Comparison of ENCODE assay signal across 13 mouse cellular contexts in the genomic region with DNA sequence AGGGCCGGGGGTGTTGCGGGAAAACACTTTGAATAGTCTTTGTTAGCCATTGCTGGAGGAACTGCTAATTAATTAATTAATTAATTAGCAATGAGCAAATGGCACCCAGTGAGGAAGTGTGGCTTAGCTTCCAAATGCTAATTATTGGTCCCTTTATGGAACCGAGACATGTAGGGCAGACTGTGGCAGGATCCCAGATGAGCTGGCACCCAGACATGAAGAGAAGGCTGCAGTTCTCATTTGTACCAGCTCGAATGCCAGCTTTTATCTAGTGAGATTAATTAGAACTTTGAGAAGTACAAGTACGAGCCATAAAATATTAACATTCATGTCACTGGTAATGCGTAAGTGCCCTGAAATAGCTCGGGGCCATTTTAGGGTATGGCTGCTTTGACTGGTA. TPM values are rescaled to one million over a fixed set of nuclear protein-coding genes. Genes with fewer than 3 reads are reported as not detected.
A peak's percentile ranks its signal among the peaks of the same experiment; 100 is the strongest.
DNase-seq lines count a peak whose midpoint lies in the region; ATAC-seq and TF ChIP-seq lines count a peak whose summit lies in the region.
"Had no signal": no experiment of that assay in that cellular context is flagged by ENCODE, and none has a peak within 500 bp of the region (broad histone marks: within the 10 kb centered on the region; RNA-seq: fewer than 3 reads in every experiment).

No protein-coding gene starts in this region.

- peak; percentile 83 for DNase-seq in Muller cell, postnatal 12 days (ENCODE audit: inconsistent ontology term)
- peak; percentile 43 for DNase-seq in brain, adult 2 months (ENCODE audit: low read depth, low spot score)
- peak; percentile 10 to 31 for DNase-seq in frontal cortex, postnatal 14 days (ENCODE audit: low spot score in 2 of 2)
- peak; percentile 46 to 49 for DNase-seq in left cerebral cortex, postnatal 14 days (ENCODE audit: low spot score in 2 of 2)
- no peak for DNase-seq in limb, embryonic 10.5 days (ENCODE audit: low spot score)
- no peak for DNase-seq in thymus, postnatal 4 days
- DNase-seq: kidney, postnatal 10 days; lung, embryonic 14.5 days had no signal

- peaks cover 4% of the 10 kb centered on the region; the same call in 1 of the 2 replicates for H3K27me3 ChIP-seq in limb, embryonic 10.5 days (ENCODE audit: low read depth, poor library complexity, severe bottlenecking)
- H3K27me3 ChIP-seq in intestine, postnatal 0 days (replicated peaks; ENCODE audit: control insufficient read depth, insufficient read depth, low read length) = no peaks in the 10 kb centered on the region
- H3K27me3 ChIP-seq: embryonic facial prominence, embryonic 13.5 days; heart, embryonic 12.5 days; limb, embryonic 13.5 days; neural tube, embryonic 13.5 days had no signal

- no peak for TF ChIP-seq CTCF in intestine, postnatal 0 days (IDR thresholded peaks at IDR 0.05; ENCODE audit: low read depth)

- H3K9me3 ChIP-seq in limb, embryonic 10.5 days (replicated peaks) = no peaks in the 10 kb centered on the region
- H3K9me3 ChIP-seq in intestine, postnatal 0 days (ENCODE audit: control insufficient read depth) = no peaks in the 10 kb centered on the region
- H3K9me3 ChIP-seq: embryonic facial prominence, embryonic 13.5 days; heart, embryonic 12.5 days; limb, embryonic 13.5 days; neural tube, embryonic 13.5 days had no signal

- intact Hi-C loops in left cerebral cortex, postnatal 14 days (cut with DNase I) = no loop called here

- no peak overlapping the region for H3K9ac ChIP-seq in intestine, postnatal 0 days (ENCODE audit: low read depth, low read length)
- H3K9ac ChIP-seq: embryonic facial prominence, embryonic 13.5 days; heart, embryonic 12.5 days; limb, embryonic 13.5 days; lung, embryonic 14.5 days; neural tube, embryonic 13.5 days had no signal

- H3K4me3 ChIP-seq in limb, embryonic 10.5 days = no peak overlapping the region
- H3K4me3 ChIP-seq in intestine, postnatal 0 days (ENCODE audit: low read depth, low read length) = no peak overlapping the region
- H3K4me3 ChIP-seq: embryonic facial prominence, embryonic 13.5 days; heart, embryonic 12.5 days; limb, embryonic 13.5 days; neural tube, embryonic 13.5 days had no signal

- peaks cover 15% of the 10 kb centered on the region for H3K4me1 ChIP-seq in limb, embryonic 10.5 days
- no peaks in the 10 kb centered on the region for H3K4me1 ChIP-seq in intestine, postnatal 0 days (replicated peaks; ENCODE audit: control insufficient read depth, insufficient read depth, low read length)

- 91% methylated on average over 7 of the region's 7 CpGs for WGBS in limb, embryonic 10.5 days
- WGBS in intestine, postnatal 0 days = 84% methylated on average over 7 of the region's 7 CpGs

- ATAC-seq in intestine, postnatal 0 days = no peak

- no peak overlapping the region for H3K4me2 ChIP-seq in intestine, postnatal 0 days (replicated peaks; ENCODE audit: low read depth)
- H3K4me2 ChIP-seq: embryonic facial prominence, embryonic 13.5 days; heart, embryonic 12.5 days; limb, embryonic 13.5 days; lung, embryonic 14.5 days; neural tube, embryonic 13.5 days had no signal

- H3K27ac ChIP-seq in limb, embryonic 10.5 days = no peak overlapping the region
- H3K27ac ChIP-seq in intestine, postnatal 0 days (ENCODE audit: low read depth, low read length) = no peak overlapping the region
- H3K27ac ChIP-seq: embryonic facial prominence, embryonic 13.5 days; limb, embryonic 13.5 days; neural tube, embryonic 13.5 days had no signal

- H3K36me3 ChIP-seq in limb, embryonic 10.5 days = no peaks in the 10 kb centered on the region
- H3K36me3 ChIP-seq in intestine, postnatal 0 days (ENCODE audit: control insufficient read depth, insufficient read depth) = no peaks in the 10 kb centered on the region
- H3K36me3 ChIP-seq: embryonic facial prominence, embryonic 13.5 days; heart, embryonic 12.5 days; limb, embryonic 13.5 days; neural tube, embryonic 13.5 days had no signal

RNA-seq across cellular contexts. Expression of a gene that starts 53.2 kb away (rescaled TPM):
- 1 to 10 TPM; 4.6 to 5.6 TPM for total RNA-seq in left cerebral cortex, postnatal 14 days (2021)
- polyA plus RNA-seq in limb, embryonic 10.5 days (2016; fragmentation: Nextera tagmentation; extraction: Ambion mirVana) = 19.4 and 19.9 TPM in 2 replicates
- polyA plus RNA-seq in intestine, postnatal 0 days (2015; fragmentation: Nextera tagmentation; extraction: Ambion mirVana) = 1.2 and 1.6 TPM in 2 replicates

Comparison
In these comparisons a context has a peak if more than half of its experiments do, and no peak if none do; other contexts are left out.
1. DNase-seq: peak in Muller cell, postnatal 12 days (single experiment), brain, adult 2 months (single experiment), frontal cortex, postnatal 14 days (2 of 2) and left cerebral cortex, postnatal 14 days (2 of 2); none in limb, embryonic 10.5 days (single experiment) and thymus, postnatal 4 days (single experiment).